Mouse (Mus musculus) left cerebral cortex, postnatal 4 days (tissue): ENCODE data around the gene Pik3r1. TPM values are rescaled to one million over a fixed set of nuclear protein-coding genes. Genes with fewer than 3 reads are reported as not detected.

ENCODE experiments used
- DNase-seq: peaks from one replicate; pipeline ENCODE4 v3.0.0-alpha.2; 2022
- intact Hi-C: fragments of 180-260 bp; cut with DNase I; formaldehyde crosslinking; loops from one replicate; pipeline ENCODE4 v1.15.1; 2025
- total RNA-seq, 2 experiments: library from RNA; stranded (reverse); gene quantifications; 2 replicates each; pipeline ENCODE4 v1.2.3; 2021

Pik3r1 gene
- total RNA-seq, 2 experiments from 2014 or later = 188 to 214 TPM

DNA sequence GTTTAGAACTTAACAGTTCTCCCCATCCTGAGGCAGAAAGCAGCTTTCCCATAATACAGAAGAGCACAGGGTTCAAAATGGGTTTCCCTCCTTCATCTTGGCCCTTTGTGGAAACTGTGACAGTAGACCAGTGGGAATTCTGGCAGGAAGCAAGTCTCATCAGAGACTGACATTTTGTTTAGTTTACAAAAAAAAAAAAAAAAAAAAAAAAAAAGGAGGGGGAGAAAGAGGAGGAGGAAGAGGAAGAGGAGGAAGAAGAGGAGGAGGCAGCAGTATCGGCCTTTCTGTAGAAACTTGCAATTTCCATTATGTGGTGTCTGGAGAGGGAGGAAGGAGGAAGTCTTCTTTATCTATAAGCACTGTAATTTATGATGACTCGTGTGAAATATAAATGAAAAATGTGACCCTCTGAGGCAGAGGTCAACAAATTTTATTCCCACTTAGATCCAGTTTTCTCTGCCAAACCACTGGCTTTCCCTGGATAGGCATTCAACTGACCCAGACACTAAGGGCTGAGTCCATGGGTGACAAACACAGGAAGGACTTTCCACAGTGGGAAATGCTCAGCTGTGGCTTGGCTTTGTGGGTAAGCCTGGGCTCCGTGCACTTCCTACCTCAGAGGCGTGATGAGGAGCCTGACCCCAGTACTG is 28.2 kb downstream of the Pik3r1 start:
- intact Hi-C loops = loop anchor here (10.0 kb wide), 1 partner anchor 1385 kb away; no protein-coding TSS in a partner anchor
- no peak for DNase-seq

GRCm38 (mm10) chr13:101738769-101739168 is 29.2 kb downstream of the Pik3r1 start:
- intact Hi-C loops = loop anchor here (10.0 kb wide), 1 partner anchor 1386 kb away; no protein-coding TSS in a partner anchor

DNA sequence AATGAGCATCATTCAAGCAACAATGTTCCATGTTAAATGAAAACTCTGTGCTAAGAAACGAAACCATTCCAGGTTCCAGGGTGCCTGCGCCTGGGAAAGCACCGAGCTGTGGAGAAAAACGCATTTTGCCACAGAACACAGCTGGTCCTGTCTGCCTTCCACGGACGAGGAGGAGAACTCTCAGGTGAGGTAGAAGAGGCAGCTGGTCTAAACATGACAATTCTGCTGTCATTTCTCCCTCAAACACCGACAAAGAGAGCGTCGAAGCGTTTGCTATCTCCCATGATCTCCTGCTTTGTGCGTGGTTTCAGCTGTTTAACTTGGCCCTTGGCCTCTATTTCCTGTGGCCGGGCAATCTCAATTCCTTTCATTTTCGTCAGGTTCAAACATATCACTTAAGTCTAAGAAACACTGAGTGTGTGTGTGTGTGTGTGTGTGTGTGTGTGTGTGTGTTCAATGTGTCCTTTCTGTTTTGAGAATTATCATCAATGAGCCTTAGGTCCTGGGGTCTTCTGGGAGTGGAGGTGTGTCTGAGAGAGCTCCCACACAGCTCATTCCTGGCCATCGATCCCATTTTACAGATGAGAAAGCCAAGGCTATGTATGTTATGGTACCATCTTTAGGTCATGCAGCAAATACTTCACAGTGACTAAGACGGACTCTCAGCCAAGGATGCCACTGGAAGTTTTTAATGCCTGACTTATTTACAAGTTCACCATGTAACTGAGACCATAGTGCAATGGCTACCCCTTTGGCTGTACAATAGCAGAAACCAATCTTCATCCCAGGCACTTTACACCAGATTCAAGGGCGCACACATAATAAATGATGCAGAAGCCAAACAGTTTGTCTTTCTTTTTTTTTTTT is 31.3 kb downstream of the Pik3r1 start:
- intact Hi-C loops = loop anchor here (10.0 kb wide), 1 partner anchor 1388 kb away; no protein-coding TSS in a partner anchor
- DNase-seq = no peak

More at GRCm38 (mm10) chr13:101738769-101739168, 29.2 kb downstream of the Pik3r1 start:
- peak; percentile 44 for DNase-seq

DNA sequence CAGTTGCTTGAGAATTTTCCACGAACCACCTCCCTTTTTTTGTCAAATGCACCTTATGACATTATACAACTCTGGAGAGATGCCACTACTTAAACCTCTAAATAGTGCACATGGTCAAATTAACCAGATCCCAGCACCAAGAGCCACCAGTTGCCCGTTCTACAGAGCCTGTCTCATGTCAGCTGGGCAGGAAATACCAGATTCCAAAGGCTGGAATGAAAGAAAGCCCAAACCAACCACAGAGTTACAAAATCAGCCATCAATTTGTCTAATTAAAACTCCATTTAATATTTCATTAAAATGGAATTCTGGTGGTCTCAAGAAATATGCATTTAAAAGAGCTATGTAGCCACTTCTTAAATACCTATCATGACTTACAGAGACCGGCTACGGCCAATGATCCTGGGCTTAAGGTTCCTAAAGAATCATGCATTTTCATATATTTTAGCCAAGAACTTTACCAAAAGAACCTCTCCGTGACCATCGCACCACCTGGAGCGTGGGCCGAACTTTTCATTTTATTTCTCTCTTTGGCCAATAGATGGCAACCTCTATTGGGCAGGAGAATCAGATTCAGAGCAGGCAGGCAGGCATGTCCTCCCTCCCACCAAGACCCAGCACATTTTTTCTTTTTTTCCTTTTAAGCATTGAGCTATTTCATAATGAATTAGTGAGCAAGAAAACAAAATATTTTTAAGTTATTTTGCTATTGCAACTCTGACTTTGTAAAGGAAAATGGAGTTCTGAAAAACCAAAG is 32.5 kb downstream of the Pik3r1 start:
- no peak for DNase-seq
- intact Hi-C loops = loop anchor here (10.0 kb wide), 1 partner anchor 1389 kb away; no protein-coding TSS in a partner anchor

DNA sequence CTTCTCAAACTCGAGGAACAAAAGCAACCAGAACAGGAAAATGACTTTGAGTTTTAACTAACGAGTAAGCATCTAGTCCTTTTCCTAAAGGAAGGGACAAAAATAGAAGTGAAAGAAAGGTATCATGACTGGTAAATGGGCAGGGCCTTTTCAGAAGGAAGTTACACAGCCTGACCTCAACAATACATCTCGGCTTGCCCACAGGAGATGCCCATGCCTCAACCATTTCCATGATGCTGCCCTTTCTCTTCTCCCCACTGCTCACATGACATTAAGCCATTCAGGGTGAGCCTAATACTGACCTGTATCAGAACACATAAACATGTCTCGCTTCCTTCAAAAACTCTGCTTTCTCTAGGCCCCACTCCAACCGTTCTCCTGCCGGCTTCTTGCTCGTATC is 33.8 kb downstream of the Pik3r1 start:
- intact Hi-C loops = loop anchor here (10.0 kb wide), 1 partner anchor 1391 kb away; no protein-coding TSS in a partner anchor
- DNase-seq = no peak

DNA sequence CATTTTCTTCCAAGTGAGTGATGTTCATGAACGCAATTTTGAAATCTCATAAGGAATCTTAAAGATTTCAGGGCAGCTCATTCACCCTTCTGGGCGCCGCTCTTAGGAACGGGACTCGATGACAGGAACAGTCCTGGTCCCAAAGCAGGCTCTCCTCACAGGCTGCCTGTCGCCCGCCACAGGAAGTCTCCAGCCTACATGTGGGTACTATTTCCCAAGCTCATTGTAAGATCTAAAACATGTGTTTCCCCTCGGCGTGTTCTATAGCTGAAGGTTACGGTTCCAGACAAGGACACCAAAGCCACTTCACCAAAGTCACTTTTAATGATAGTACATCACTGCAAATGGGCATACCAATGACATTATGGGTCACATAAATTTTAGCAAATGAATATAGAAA is 35.3 kb downstream of the Pik3r1 start:
- intact Hi-C loops = loop anchor here (10.0 kb wide), 1 partner anchor 1392 kb away; no protein-coding TSS in a partner anchor
- no peak for DNase-seq

- intact Hi-C loops = loop anchor here (10.0 kb wide), 1 partner anchor 1393 kb away; no protein-coding TSS in a partner anchor
- DNase-seq = no peak
Observed at GRCm38 (mm10) chr13:101731777-101732176, 36.2 kb downstream of the Pik3r1 start.

DNA sequence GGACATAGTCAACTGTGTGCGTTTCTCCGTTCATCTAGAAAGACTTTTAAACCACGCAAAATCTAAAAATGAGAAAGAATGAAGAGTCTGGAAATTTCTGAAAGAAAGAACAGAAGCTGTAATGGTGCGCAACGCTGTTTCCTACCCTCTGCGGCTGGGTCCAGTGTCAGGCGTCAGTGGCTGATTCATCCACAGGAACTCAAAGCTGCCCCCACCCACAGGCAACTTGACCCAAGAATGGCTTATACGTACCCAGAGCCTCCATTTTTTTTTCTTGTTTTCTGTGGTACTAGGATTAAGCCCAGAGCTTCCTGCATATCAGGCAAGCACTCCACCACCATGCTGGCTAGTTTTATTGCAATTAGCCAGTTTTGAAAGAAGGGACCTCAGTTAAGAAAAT is 37.7 kb downstream of the Pik3r1 start:
- DNase-seq = no peak
- intact Hi-C loops = loop anchor here (10.0 kb wide), 1 partner anchor 1394 kb away; no protein-coding TSS in a partner anchor

DNA sequence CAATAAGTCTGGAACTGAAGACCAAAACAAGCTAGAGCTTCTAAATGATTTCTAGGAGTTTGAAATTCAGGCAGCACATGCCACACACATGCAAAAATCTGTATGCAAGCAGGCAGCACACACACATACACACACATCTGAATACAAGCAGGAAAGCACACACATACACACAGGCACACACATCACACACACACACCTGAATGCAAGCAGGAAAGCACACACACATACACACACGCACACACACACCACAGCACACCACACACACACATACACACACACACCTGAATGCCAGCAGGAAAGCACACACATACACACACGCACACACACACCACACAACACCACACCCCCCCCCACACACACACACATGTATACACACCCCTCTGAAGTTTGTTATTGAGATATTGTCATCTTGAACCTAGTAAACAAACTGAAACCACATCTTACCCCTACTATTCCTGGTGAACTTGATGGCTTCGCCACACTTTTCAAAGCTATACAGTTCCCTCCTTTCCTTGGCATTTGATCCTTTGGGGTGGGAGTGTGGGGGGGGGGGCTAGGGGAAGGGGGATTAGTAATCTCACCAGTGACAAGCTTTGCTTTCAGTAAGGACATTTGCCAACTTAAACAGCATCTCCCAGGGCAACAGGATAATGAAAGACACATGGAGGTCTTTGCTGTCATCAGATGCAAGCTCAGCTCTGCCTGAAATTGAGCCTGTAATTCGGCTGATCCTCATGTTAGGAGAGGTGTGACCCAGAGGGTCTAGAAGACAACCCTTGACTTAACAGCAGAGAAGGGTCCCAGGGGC is 38.6 kb downstream of the Pik3r1 start:
- intact Hi-C loops = loop anchor here (5.0 to 10.0 kb wide), 2 partner anchors 918 to 1395 kb away; no protein-coding TSS in a partner anchor

DNA sequence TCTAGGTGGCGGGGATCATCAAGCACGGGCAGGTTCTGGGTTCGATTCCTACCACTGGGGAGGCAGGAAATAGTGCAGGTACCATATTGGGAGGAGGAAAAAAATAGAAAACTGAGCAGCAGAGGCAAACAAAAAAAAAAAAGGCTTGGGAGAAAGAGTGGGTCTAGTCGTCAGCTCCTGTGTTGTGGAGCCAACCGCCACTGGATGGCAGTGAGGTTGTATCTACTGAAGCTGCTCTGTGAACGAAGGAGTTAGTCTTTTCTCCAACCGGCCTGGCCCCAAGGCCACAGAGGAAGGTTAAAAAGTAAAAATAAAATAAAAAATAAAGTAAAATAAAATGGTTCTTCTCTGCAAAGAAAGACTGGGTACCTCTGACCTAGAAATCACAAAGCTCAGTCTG is 39.2 kb downstream of the Pik3r1 start:
- intact Hi-C loops = loop anchor here (5.0 kb wide), 1 partner anchor 918 kb away; no protein-coding TSS in a partner anchor

More for the DNA sequence above, 38.6 kb downstream of the Pik3r1 start:
- DNase-seq = no peak

GRCm38 (mm10) chr13:101728300-101728699 is 39.7 kb downstream of the Pik3r1 start:
- DNase-seq = no peak
- intact Hi-C loops = loop anchor here (5.0 kb wide), 1 partner anchor 919 kb away; no protein-coding TSS in a partner anchor

More for the DNA sequence above, 39.2 kb downstream of the Pik3r1 start:
- peak; percentile 60 for DNase-seq

DNA sequence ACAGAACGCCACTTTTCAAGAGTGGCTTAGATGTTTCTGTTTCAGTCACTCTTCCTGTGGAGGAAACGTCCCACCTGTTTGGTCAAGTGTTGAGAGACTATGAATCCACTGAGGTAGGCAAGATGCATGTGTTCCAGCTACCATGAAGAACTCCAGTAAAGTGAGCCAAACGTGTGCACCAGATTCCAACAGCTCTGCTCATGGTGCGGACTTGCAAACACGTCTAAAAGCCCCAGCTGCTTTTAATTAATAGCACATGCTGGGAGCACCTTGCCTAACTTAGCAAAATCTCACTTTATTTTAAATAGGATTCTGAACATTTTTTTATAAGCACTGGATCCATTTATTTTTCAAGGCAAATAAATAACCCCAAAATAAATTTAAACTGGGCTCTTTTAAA is 40.2 kb downstream of the Pik3r1 start:
- DNase-seq = no peak
- intact Hi-C loops = loop anchor here (5.0 kb wide), 1 partner anchor 919 kb away; no protein-coding TSS in a partner anchor

DNA sequence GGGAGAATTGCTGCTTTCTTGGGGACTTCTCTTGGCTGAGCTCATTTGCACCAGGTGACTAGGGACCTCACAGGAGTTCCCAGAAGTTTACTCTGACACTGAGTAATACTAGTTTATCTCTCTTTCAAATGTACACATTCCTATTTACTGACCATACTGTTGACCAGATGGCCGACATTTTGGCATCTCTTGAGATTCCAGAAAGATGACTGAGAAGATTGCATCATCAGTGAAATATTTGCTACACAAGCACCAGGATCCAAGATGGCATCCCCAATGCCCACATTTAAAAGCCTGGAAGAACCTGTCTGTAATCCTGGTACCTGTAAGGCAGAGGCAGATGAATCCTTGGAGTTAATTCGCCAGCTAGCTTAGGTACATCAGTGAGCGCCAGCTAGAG is 41.1 kb downstream of the Pik3r1 start:
- no peak for DNase-seq
- intact Hi-C loops = loop anchor here (5.0 kb wide), 1 partner anchor 920 kb away; no protein-coding TSS in a partner anchor

DNA sequence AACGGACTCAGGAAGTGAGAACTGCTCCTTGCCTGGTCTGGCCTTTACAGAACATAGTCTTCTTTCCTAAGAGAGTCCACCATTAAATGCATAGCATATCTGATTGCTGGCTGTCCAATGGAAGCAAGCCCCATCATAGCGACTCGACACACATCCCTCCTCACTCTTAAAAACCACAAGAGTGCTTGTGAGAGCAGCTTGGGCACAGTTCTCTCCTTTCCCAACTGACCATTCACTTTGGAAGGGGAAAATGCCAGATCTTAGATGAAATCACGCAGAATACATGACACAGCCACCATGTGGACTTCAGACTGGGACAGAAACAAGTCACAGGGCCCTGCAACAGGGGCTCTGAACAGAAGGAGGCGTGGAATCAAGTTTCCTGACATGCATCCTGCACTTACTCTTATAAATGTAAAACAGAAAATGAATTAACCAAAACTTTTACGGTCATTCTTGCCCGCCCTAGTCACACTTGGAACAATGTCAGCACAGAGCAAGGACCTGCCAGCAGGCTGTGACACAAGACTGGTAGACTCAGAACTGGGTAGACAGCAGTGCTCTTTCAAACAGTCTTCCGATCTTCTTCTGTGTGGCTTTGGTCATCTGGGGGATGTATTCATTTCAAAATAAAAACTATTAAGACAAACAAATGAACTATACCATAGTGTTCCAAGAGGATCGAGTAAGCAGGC is 46.0 kb downstream of the Pik3r1 start:
- no peak for DNase-seq
- intact Hi-C loops = no loop called here

- DNase-seq = no peak
- intact Hi-C loops = no loop called here
Observed at GRCm38 (mm10) chr13:101721154-101721553, 46.9 kb downstream of the Pik3r1 start.

DNA sequence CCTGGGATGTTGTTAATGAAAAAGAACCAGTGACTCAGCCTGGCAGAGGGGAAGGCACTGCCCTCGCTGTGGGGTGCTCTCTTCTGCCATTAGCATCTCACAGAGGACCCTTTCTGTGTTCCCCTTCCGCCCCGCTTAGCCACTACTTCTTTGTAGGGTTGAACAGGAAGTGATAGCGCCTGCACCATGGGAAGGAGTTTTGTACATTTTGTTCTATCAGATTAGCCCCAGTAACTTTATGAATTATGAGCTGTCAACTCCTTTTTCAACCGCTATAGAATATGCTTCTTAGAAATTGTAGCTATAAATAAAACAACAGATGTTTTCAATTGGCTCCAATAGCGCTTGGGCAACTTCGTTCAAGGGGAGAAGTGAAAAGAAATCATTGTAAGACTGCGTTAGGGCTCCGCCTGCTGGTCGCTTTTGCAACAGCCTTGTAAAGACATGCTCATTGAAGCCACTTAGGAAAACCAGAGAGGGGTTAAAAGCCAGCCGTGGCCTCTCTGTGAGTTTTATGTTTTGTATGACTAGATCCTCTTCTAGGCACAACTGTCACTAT is 48.6 kb downstream of the Pik3r1 start:
- intact Hi-C loops = no loop called here
- peak; percentile 82 for DNase-seq

- intact Hi-C loops = no loop called here
- DNase-seq = no peak
Observed at GRCm38 (mm10) chr13:101718744-101719143, 49.3 kb downstream of the Pik3r1 start.

- DNase-seq = no peak
- intact Hi-C loops = no loop called here
Observed at GRCm38 (mm10) chr13:101717836-101718235, 50.2 kb downstream of the Pik3r1 start.
